Mouse (Mus musculus) cortical plate, adult 2 months (tissue): ENCODE results near the gene BC016579. TPM values are rescaled to one million over a fixed set of nuclear protein-coding genes. Genes with fewer than 3 reads are reported as not detected.

Source experiments
- H3K27ac ChIP-seq: fragments of 200-500 bp; 2 replicates; pipeline ENCODE4 v1.5.1; 2012; ENCODE audit warnings: low read length, control low read depth, inconsistent platforms; ENCODE audit not compliant: insufficient read depth
- H3K4me1 ChIP-seq: fragments of 200-500 bp; 2 replicates; pipeline ENCODE4 v1.6.1; 2011; ENCODE audit warnings: low read length; ENCODE audit not compliant: control insufficient read depth, insufficient read depth
- H3K4me3 ChIP-seq: fragments of 200-500 bp; 2 replicates; pipeline ENCODE4 v1.5.1; 2011; ENCODE audit warnings: mild to moderate bottlenecking, low read length, control low read depth; ENCODE audit not compliant: insufficient read depth
- CTCF ChIP-seq: fragments of 200-500 bp; IDR thresholded peaks from 2 replicates; pipeline ENCODE4 v1.5.1; 2011; ENCODE audit warnings: mild to moderate bottlenecking, control low read depth, low read length; ENCODE audit not compliant: insufficient read depth; ENCODE audit errors: extremely low read depth
- POLR2A ChIP-seq: fragments of 200-500 bp; IDR thresholded peaks from 2 replicates; pipeline ENCODE4 v1.6.1; 2011; ENCODE audit warnings: mild to moderate bottlenecking, low read length, control low read depth; ENCODE audit not compliant: insufficient read depth; ENCODE audit errors: extremely low read depth
- polyA plus RNA-seq: library from polyadenylated mRNA; depleted of rRNA; stranded (reverse); fragments of >200 nt; gene quantifications from 2 replicates; pipeline ENCODE4 v1.2.3, GENCODE M21; 2012

Gene BC016579
- polyA plus RNA-seq, 1 experiment, result 0.52 TPM

GRCm38 (mm10) chr16:45629497-45630105, 24.3 kb downstream of the BC016579 start:
- H3K27ac ChIP-seq, result no peak overlapping the region
- H3K4me1 ChIP-seq, result no peaks in the 10 kb centered on the region
- no peak for TF ChIP-seq POLR2A
- no peak for TF ChIP-seq CTCF
- H3K4me3 ChIP-seq, result no peak overlapping the region

GRCm38 (mm10) chr16:45625342-45625741, 28.5 kb downstream of the BC016579 start:
- Histone ChIP-seq H3K4me1 (no peaks in the 10 kb centered on the region), H3K27ac (no peak overlapping the region), H3K4me3 (no peak overlapping the region)
- TF ChIP-seq CTCF (no peak), POLR2A (no peak)

GRCm38 (mm10) chr16:45624791-45625190, 29.1 kb downstream of the BC016579 start:
- TF ChIP-seq CTCF (no peak), POLR2A (no peak)

DNA sequence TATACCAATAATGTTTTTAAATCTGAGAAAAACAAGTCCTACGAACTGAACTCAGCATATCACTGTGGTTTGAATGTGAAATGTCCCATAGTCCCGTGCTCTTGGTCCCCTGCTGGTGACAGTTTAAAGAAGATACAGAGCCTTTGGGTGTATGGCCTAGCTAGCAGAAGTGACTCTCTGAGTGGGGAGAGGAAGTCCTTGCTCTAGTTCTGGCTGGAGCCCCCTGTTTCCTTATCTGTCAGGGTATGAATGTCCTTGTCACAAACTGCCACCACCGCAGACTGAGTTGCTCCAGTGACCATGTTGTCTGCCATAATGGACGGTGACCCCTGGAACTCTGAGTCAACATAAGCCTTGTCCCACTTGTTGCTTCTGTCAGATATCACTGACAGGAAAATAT, 30.6 kb downstream of the BC016579 start:
- H3K4me3 ChIP-seq, result no peak overlapping the region
- TF ChIP-seq CTCF, result no peak
- TF ChIP-seq POLR2A, result no peak
- no peak overlapping the region for H3K27ac ChIP-seq
- no peaks in the 10 kb centered on the region for H3K4me1 ChIP-seq

More at GRCm38 (mm10) chr16:45624791-45625190, 29.1 kb downstream of the BC016579 start:
- H3K4me1 ChIP-seq, result no peaks in the 10 kb centered on the region
- H3K27ac ChIP-seq, result no peak overlapping the region
- no peak overlapping the region for H3K4me3 ChIP-seq

DNA sequence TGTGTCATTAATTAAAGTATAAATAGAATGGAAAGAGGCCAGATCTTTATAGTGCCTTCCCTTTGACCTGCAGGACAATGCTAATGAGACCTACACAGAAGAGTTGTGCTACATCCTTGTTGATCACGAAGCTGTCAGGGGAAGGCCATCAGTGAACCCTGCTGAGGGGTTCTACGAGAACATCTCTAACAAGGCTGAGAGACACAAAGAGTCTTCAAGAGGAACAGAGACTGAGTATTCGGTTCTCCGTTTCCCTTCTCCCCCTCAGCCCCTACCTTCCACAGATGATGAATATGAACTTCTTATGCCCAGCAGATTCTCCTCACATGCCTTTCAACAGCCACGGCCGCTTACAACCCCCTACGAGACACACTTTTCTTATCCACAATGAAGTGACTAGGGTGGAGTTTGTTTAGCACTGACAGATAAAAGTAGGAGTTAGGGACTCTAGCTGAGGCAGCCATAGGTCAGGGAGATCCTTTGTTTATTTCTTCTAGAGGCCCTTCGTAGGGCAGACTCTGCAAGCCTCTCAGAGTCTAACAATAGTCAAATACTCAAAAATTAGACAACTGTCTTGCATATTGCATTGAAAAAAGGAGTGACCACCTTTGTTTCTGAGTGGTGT, 34.0 kb downstream of the BC016579 start:
- H3K27ac ChIP-seq, result no peak overlapping the region
- no peak for TF ChIP-seq CTCF
- TF ChIP-seq POLR2A, result no peak
- no peak overlapping the region for H3K4me3 ChIP-seq
- no peaks in the 10 kb centered on the region for H3K4me1 ChIP-seq

GRCm38 (mm10) chr16:45615944-45616343, 37.9 kb downstream of the BC016579 start:
- H3K27ac ChIP-seq, result no peak overlapping the region
- TF ChIP-seq POLR2A (no peak), CTCF (no peak)
- no peak overlapping the region for H3K4me3 ChIP-seq
- no peaks in the 10 kb centered on the region for H3K4me1 ChIP-seq

DNA sequence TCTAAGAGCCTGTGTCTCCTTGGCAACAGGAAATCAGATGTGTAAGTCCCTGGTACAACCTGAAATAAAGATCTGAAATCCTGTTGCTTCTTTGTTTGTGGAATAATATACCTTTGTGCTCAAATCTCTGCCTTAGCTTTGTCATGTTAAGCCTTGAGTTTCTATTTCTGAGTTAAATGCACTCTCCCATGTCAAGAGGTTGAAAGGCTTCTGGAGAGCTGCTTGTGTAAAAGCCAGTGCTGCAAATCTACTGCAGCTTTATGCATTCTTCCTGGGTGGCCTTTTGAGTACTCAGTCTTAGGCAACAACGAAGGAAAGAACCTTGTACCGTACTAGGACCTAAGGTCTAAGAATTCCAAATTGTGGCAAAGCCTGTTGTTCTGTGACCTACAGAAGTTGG, 40.6 kb downstream of the BC016579 start:
- H3K4me1 ChIP-seq, result no peaks in the 10 kb centered on the region
- TF ChIP-seq CTCF, result no peak
- no peak for TF ChIP-seq POLR2A
- H3K27ac ChIP-seq, result no peak overlapping the region
- H3K4me3 ChIP-seq, result no peak overlapping the region

DNA sequence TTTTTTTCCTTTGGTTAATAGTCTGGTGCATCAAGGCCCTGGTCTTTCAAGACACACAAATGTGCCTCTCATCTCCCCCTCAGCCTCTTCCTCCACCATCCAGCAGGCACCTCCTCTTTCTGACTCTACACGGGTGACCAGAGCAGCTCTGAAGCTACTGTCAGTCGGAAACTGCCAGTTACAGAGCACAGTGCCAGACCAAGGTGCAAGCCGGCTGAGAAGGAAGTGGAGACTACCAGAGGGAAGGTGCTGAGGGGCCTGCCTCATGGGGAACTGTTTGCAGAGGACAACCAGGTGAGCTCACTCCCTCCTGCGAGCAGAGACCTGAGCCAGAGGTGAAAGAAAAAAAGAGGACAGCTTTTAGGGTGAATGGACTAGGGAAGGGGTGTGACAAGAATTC, 43.6 kb downstream of the BC016579 start, which contains the start of gene Gcsam:
Gcsam (plus strand) TSS at position 114 of the 400 bp plus-strand sequence.
- Histone ChIP-seq H3K4me1 (no peaks in the 10 kb centered on the region), H3K4me3 (no peak within 1 kb of the TSS), H3K27ac (no peak within 1 kb of the TSS)
- no peak for TF ChIP-seq POLR2A
- TF ChIP-seq CTCF, result no peak

GRCm38 (mm10) chr16:45609300-45609699, 44.6 kb downstream of the BC016579 start:
- Histone ChIP-seq H3K27ac (no peak overlapping the region), H3K4me1 (no peaks in the 10 kb centered on the region), H3K4me3 (no peak overlapping the region)
- TF ChIP-seq CTCF, result peak; percentile 36; the same call in 1 of the 2 replicates
- TF ChIP-seq POLR2A, result no peak

DNA sequence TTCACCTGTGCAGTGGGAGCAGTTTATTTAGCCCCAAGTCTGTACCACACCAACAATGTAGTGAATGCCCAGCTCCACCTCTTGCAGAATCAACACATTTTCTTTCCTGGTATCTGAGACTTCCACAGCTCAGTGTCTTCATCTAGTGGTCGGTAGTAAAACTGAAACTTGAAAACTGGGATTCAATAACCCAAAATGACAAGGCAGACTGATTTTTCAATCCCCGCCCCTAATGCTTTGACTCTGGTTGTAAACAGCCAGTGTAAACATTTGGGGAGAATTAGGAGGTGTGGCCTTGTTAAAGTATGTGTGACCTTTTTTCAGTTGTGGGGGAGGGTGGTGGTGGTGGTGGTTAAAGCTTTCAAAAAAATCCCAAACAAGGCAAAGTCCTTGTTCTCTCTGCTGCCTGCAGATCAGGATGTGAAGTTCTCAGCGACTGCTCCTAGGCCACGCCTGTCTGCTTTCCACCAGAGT, 45.4 kb downstream of the BC016579 start:
- Histone ChIP-seq H3K27ac (no peak overlapping the region), H3K4me1 (no peaks in the 10 kb centered on the region), H3K4me3 (no peak overlapping the region)
- TF ChIP-seq POLR2A, result no peak
- peak; percentile 55 for TF ChIP-seq CTCF
